Mouse (Mus musculus): ENCODE measurements around the gene Tmeff1.

- TF ChIP-seq POLR2A (IDR thresholded peaks at IDR 0.05; ENCODE audit: insufficient read depth, low read depth, low read length) (no peak), CTCF (IDR thresholded peaks at IDR 0.05; ENCODE audit: insufficient read depth, low read depth, low read length) (no peak)
These were observed 69.1 kb downstream of the Tmeff1 start for GRCm38 (mm10) chr4:48654118-48654517.

Measured in olfactory bulb, adult 2 months (tissue).